Mouse (Mus musculus) embryonic facial prominence, embryonic 15.5 days (tissue): ENCODE results near the gene Kcnk18. TPM values are rescaled to one million over a fixed set of nuclear protein-coding genes. Genes with fewer than 3 reads are reported as not detected.

ENCODE experiments used
- ATAC-seq: fragments of 200-750 bp; cut with Nextera tagmentation; 2 replicates; pipeline ENCODE4 v1.8.0; 2017; ENCODE audit warnings: low read depth, moderate TSS enrichment; ENCODE audit not compliant: insufficient number of reproducible peaks, low FRiP score, low TSS enrichment
- H3K27ac ChIP-seq: fragments of 300-500 bp; sonication (generic); replicated peaks from 2 replicates; pipeline ENCODE4 v1.5.1; 2015; ENCODE audit warnings: mild to moderate bottlenecking, inconsistent platforms
- H3K27me3 ChIP-seq: fragments of 300-500 bp; sonication (generic); 2 replicates; pipeline ENCODE4 v1.6.1; 2015; ENCODE audit warnings: inconsistent platforms
- H3K36me3 ChIP-seq: fragments of 300-500 bp; sonication (generic); 2 replicates; pipeline ENCODE4 v1.6.1; 2015; ENCODE audit warnings: mild to moderate bottlenecking, inconsistent platforms
- H3K4me1 ChIP-seq: fragments of 300-500 bp; sonication (generic); 2 replicates; pipeline ENCODE4 v1.6.1; 2015; ENCODE audit warnings: inconsistent platforms
- H3K4me2 ChIP-seq: fragments of 300-500 bp; sonication (generic); replicated peaks from 2 replicates; pipeline ENCODE4 v1.6.1; 2015; ENCODE audit warnings: mild to moderate bottlenecking, inconsistent platforms
- H3K4me3 ChIP-seq: fragments of 300-500 bp; sonication (generic); replicated peaks from 2 replicates; pipeline ENCODE4 v1.5.1; 2015; ENCODE audit warnings: mild to moderate bottlenecking, inconsistent platforms
- H3K9ac ChIP-seq: fragments of 300-500 bp; sonication (generic); 2 replicates; pipeline ENCODE4 v1.6.1; 2015; ENCODE audit warnings: inconsistent platforms
- H3K9me3 ChIP-seq: fragments of 300-500 bp; sonication (generic); replicated peaks from 2 replicates; pipeline ENCODE4 v1.6.1; 2016; ENCODE audit warnings: inconsistent platforms
- WGBS: fragments of 180-500 bp; shearing (Covaris S2); methylation state at CpG from one replicate; pipeline ENCODE4 v1.1.7; 2015; 5-methylcytosine and 5-hydroxymethylcytosine counted together
- polyA plus RNA-seq: library from polyadenylated mRNA; unstranded; fragments of >200 nt; fragmentation: Nextera tagmentation; extraction: Ambion mirVana; gene quantifications from 2 replicates; pipeline ENCODE4 v1.2.1, GENCODE M21; 2015

Kcnk18 gene
- polyA plus RNA-seq, 1 experiment from 2014 or later = not detected

- H3K4me1 ChIP-seq = no peaks in the 10 kb centered on the region
- 64% methylated on average over 5 of the region's 5 CpGs for WGBS
- no peak for ATAC-seq
- no peak overlapping the region for H3K4me3 ChIP-seq
- no peaks in the 10 kb centered on the region for H3K9me3 ChIP-seq
- no peaks in the 10 kb centered on the region for H3K36me3 ChIP-seq
- no peak overlapping the region for H3K4me2 ChIP-seq
- no peak overlapping the region for H3K9ac ChIP-seq
- no peak overlapping the region for H3K27ac ChIP-seq
- H3K27me3 ChIP-seq = no peaks in the 10 kb centered on the region
Measured at GRCm38 (mm10) chr19:59232786-59233185, 13.8 kb downstream of the Kcnk18 start.

DNA sequence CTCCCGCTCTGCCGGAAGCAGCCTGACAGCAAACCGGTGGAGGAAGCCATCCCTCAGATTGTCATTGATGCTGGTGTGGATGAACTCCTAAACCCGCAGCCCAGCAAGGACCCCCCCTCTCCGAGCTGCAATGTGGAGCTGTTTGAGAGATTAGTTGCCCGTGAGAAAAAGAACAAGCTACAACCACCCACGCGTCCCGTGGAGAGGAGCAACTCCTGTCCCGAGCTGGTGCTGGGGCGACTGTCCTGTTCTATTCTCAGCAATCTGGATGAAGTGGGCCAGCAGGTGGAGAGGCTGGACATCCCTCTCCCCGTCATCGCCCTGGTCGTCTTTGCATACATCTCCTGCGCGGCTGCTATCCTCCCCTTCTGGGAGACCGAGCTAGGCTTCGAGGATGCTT, 16.0 kb downstream of the Kcnk18 start:
- ATAC-seq = no peak
- 87% methylated on average over 18 of the region's 18 CpGs for WGBS
- H3K4me2 ChIP-seq = no peak overlapping the region

DNA sequence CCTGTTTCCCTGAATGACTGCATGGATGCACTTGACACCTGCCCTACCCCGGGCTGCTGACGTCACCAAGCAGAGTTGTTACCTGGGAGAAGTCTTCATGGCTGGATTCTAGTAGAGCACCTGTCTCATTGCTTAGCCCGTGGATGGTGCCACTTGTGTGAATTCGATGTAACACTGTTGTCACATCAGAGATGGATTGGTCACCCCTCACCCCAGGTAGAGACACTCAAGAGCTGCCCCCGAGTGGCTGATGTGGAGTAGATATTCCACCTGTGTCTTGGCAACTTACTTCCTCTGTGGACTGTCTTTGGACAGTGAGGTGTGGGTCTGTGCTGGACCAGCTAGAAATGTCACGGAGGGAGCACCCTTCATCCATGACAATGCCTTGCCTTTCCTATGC, 17.0 kb downstream of the Kcnk18 start:
- 80% methylated on average over 6 of the region's 6 CpGs for WGBS

More for the DNA sequence above, 16.0 kb downstream of the Kcnk18 start:
- H3K4me1 ChIP-seq = no peaks in the 10 kb centered on the region
- no peak overlapping the region for H3K9ac ChIP-seq
- H3K4me3 ChIP-seq = no peak overlapping the region
- no peaks in the 10 kb centered on the region for H3K36me3 ChIP-seq
- H3K27me3 ChIP-seq = peaks cover 5% of the 10 kb centered on the region; the same call in 1 of the 2 replicates
- H3K27ac ChIP-seq = no peak overlapping the region
- H3K9me3 ChIP-seq = no peaks in the 10 kb centered on the region

GRCm38 (mm10) chr19:59238630-59239029, 19.6 kb downstream of the Kcnk18 start:
- Histone ChIP-seq H3K4me1 (no peaks in the 10 kb centered on the region), H3K4me2 (no peak overlapping the region), H3K27ac (no peak overlapping the region), H3K9me3 (no peaks in the 10 kb centered on the region), H3K27me3 (peaks cover 5% of the 10 kb centered on the region; the same call in 1 of the 2 replicates), H3K9ac (no peak overlapping the region), H3K4me3 (no peak overlapping the region), H3K36me3 (no peaks in the 10 kb centered on the region)
- WGBS = 70% methylated on average over 3 of the region's 3 CpGs
- no peak for ATAC-seq

More for the DNA sequence above, 17.0 kb downstream of the Kcnk18 start:
- no peak for ATAC-seq
- Histone ChIP-seq H3K27ac (no peak overlapping the region), H3K4me2 (no peak overlapping the region), H3K36me3 (no peaks in the 10 kb centered on the region), H3K9ac (no peak overlapping the region), H3K9me3 (no peaks in the 10 kb centered on the region), H3K4me1 (no peaks in the 10 kb centered on the region), H3K27me3 (peaks cover 5% of the 10 kb centered on the region; the same call in 1 of the 2 replicates), H3K4me3 (no peak overlapping the region)

GRCm38 (mm10) chr19:59239124-59239817, 20.3 kb downstream of the Kcnk18 start:
- H3K9me3 ChIP-seq = no peaks in the 10 kb centered on the region
- H3K4me3 ChIP-seq = no peak overlapping the region
- no peak for ATAC-seq
- H3K9ac ChIP-seq = no peak overlapping the region
- H3K4me2 ChIP-seq = no peak overlapping the region
- H3K27ac ChIP-seq = no peak overlapping the region
- WGBS = 19% methylated on average over 17 of the region's 17 CpGs
- H3K4me1 ChIP-seq = no peaks in the 10 kb centered on the region
- peaks cover 5% of the 10 kb centered on the region; the same call in 1 of the 2 replicates for H3K27me3 ChIP-seq
- no peaks in the 10 kb centered on the region for H3K36me3 ChIP-seq

- H3K27me3 ChIP-seq = peaks cover 5% of the 10 kb centered on the region; the same call in 1 of the 2 replicates
- H3K9me3 ChIP-seq = no peaks in the 10 kb centered on the region
- ATAC-seq = no peak
- no peak overlapping the region for H3K4me3 ChIP-seq
- H3K9ac ChIP-seq = no peak overlapping the region
- H3K4me2 ChIP-seq = no peak overlapping the region
- H3K36me3 ChIP-seq = no peaks in the 10 kb centered on the region
- no peak overlapping the region for H3K27ac ChIP-seq
- 82% methylated on average over 4 of the region's 4 CpGs for WGBS
- H3K4me1 ChIP-seq = no peaks in the 10 kb centered on the region
Measured at GRCm38 (mm10) chr19:59241987-59242386, 23.0 kb downstream of the Kcnk18 start.

DNA sequence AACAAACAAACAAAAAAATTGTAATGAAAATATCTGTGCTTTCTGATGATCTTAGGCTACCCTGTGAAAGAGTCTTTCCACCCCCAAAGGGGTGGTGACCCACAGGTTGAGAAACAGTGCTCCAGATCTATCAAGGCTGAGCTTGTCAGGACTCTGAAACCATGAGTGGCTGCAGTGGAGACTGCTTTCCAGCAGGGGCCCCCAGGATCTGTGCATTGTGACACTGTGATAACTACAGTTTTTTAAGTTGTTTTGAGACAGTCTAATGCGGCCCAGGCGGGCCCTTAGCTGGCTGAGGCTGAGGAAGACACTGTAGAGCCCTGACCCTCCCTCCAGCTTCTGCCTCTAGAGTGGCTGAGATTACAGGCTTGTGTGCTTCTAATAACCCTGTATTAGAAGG, 24.0 kb downstream of the Kcnk18 start:
- Histone ChIP-seq H3K9ac (no peak overlapping the region), H3K27me3 (peaks cover 5% of the 10 kb centered on the region; the same call in 1 of the 2 replicates), H3K4me1 (no peaks in the 10 kb centered on the region), H3K4me3 (no peak overlapping the region), H3K4me2 (no peak overlapping the region), H3K9me3 (no peaks in the 10 kb centered on the region), H3K27ac (no peak overlapping the region), H3K36me3 (no peaks in the 10 kb centered on the region)
- 71% methylated on average over 2 of the region's 2 CpGs for WGBS
- ATAC-seq = no peak

GRCm38 (mm10) chr19:59248144-59248543, 29.1 kb downstream of the Kcnk18 start:
- ATAC-seq = no peak

DNA sequence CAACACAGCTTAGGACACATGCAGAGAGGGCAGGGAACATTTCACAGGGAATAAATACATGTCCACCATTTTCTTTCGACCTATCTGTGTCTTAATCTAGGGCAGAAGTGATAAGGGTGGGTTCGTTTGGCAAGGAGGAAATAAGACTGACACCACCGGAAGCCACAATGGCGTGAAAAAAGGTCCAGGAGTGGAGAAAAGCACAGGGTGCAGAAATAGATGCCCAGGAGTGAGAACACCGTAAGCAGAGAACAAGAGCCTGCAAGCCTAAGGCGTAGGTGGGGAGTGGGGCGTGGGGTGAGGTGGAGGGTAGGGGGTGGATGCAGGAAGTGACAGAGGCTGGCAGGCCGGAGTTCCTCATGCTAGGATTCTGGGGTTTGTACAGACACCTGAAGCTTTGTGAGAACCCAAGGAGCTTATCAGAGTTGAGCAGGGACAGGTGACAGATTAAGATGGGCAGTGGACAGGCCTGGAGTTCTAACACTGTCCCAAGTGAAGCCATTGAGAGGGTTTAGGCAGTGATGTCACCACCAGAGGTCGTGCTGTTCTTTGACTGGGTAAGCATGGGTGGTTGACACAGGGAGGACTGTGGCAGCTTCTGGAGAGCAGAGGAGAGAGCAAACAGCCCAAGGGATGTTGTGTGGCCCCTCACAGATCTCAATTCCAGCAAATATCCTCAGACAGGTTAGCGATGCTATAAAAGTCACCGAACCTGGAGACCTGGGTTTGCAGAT, 29.7 kb downstream of the Kcnk18 start:
- no peak overlapping the region for H3K27ac ChIP-seq
- 73% methylated on average over 11 of the region's 11 CpGs for WGBS
- no peak for ATAC-seq
- H3K27me3 ChIP-seq = no peaks in the 10 kb centered on the region
- H3K9me3 ChIP-seq = no peaks in the 10 kb centered on the region
- no peak overlapping the region for H3K4me2 ChIP-seq
- H3K9ac ChIP-seq = no peak overlapping the region
- H3K4me3 ChIP-seq = no peak overlapping the region
- no peaks in the 10 kb centered on the region for H3K4me1 ChIP-seq
- H3K36me3 ChIP-seq = no peaks in the 10 kb centered on the region

More at GRCm38 (mm10) chr19:59248144-59248543, 29.1 kb downstream of the Kcnk18 start:
- no peaks in the 10 kb centered on the region for H3K27me3 ChIP-seq
- H3K4me3 ChIP-seq = no peak overlapping the region
- no peak overlapping the region for H3K9ac ChIP-seq
- H3K27ac ChIP-seq = no peak overlapping the region
- no peaks in the 10 kb centered on the region for H3K36me3 ChIP-seq
- no peaks in the 10 kb centered on the region for H3K9me3 ChIP-seq
- H3K4me1 ChIP-seq = no peaks in the 10 kb centered on the region
- 84% methylated on average over 4 of the region's 4 CpGs for WGBS
- H3K4me2 ChIP-seq = no peak overlapping the region

DNA sequence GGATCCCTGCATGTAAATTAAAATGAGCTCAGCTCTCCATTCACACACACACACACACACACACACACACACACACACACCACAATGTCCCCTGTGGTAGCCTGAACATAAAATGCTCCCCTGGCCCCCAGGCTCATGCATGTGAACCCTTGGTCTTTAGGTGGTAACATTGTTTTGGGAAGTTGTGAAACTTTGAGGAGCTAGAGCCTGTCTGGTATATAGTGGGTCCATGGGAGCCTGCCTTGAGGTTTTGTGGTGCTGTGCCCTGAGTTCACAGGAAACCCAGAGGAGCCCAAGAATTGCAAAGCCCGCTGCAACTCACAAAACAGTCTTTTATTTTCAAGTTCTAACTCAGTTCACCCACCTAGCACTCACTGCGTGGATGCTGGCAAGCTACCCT, 33.6 kb downstream of the Kcnk18 start:
- Histone ChIP-seq H3K9me3 (no peaks in the 10 kb centered on the region), H3K4me2 (no peak overlapping the region), H3K27me3 (no peaks in the 10 kb centered on the region), H3K36me3 (no peaks in the 10 kb centered on the region), H3K9ac (no peak overlapping the region), H3K4me1 (no peaks in the 10 kb centered on the region), H3K4me3 (no peak overlapping the region), H3K27ac (no peak overlapping the region)
- WGBS = 73% methylated on average over 2 of the region's 2 CpGs
- ATAC-seq = no peak

- no peak overlapping the region for H3K4me3 ChIP-seq
- 53% methylated on average over 5 of the region's 5 CpGs for WGBS
- H3K27me3 ChIP-seq = peaks cover 18% of the 10 kb centered on the region; the same call in 1 of the 2 replicates
- H3K4me2 ChIP-seq = no peak overlapping the region
- H3K4me1 ChIP-seq = peaks cover 11% of the 10 kb centered on the region; the same call in 1 of the 2 replicates
- no peak overlapping the region for H3K27ac ChIP-seq
- ATAC-seq = no peak
- H3K9ac ChIP-seq = no peak overlapping the region
- H3K36me3 ChIP-seq = no peaks in the 10 kb centered on the region
- no peaks in the 10 kb centered on the region for H3K9me3 ChIP-seq
Measured at GRCm38 (mm10) chr19:59259633-59260032, 40.6 kb downstream of the Kcnk18 start.
